Mouse (Mus musculus): ENCODE results near the gene Zfp609. TPM values are rescaled to one million over a fixed set of nuclear protein-coding genes. Genes with fewer than 3 reads are reported as not detected.

The Zfp609 gene
- polyA plus RNA-seq, 1 experiment from 2014 or later: 7.8 TPM

DNA sequence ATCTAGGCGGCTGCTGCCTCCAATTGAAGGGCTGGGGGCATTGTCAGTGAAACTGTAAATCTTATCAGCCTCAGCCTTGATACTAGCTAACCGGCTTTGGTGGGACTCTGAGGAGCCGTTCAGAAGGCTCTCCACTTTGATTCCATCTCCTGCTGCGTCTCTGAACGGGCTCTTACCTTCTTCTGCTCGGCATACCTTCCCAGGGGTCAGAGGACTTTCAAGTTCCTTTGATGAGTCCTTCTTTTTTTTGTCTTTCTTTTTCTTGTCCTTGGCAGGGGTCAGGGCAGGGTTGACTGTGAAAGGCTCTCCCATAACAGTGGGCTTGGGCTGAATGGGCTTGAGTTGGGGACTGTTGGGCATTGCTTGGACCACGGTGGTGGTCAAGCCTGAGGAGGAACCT lies 124.1 kb downstream of the Zfp609 start:
- Histone ChIP-seq H3K4me2 (ENCODE audit: low read length) (no peak overlapping the region), H3K27me3 (replicated peaks; ENCODE audit: control insufficient read depth, insufficient read depth, low read length) (no peaks in the 10 kb centered on the region), H3K36me3 (ENCODE audit: control insufficient read depth, insufficient read depth, low read length) (peaks cover 63% of the 10 kb centered on the region), H3K4me3 (ENCODE audit: low read depth, low read length) (no peak overlapping the region), H3K27ac (ENCODE audit: low read depth) (no peak overlapping the region), H3K9me3 (ENCODE audit: control insufficient read depth, low read length) (no peaks in the 10 kb centered on the region), H3K4me1 (replicated peaks; ENCODE audit: control insufficient read depth, insufficient read depth, low read length) (no peaks in the 10 kb centered on the region), H3K9ac (ENCODE audit: low read length) (no peak overlapping the region)
- 89% methylated on average over 7 of the region's 7 CpGs for WGBS
- DNase-seq (ENCODE audit: low spot score) (no peak), ATAC-seq (replicated peaks; ENCODE audit: low FRiP score, low TSS enrichment, low read depth) (no peak)

DNA sequence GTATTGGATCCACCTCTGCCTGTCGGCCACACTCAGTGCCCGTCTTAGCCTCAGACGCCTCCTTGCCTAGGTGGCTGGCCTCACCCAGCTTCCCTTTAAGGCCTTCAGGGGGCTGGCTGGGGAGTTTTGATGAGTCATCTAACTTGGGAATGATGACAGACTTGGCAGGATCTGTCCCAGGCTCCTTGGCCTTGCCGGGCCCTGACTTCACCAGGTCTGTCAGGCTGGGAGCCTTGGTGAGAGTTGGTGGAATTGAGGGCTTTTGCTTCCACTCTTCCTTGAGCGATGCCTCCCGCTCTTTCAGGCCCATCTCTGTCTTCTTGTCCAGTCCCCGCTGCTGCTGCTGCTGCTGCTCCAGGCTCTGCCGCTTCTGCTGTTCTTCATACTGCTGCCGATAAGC lies 125.1 kb downstream of the Zfp609 start:
- Histone ChIP-seq H3K9ac (ENCODE audit: low read length) (no peak overlapping the region), H3K9me3 (ENCODE audit: control insufficient read depth, low read length) (no peaks in the 10 kb centered on the region), H3K4me3 (ENCODE audit: low read depth, low read length) (no peak overlapping the region), H3K4me1 (replicated peaks; ENCODE audit: control insufficient read depth, insufficient read depth, low read length) (no peaks in the 10 kb centered on the region), H3K27me3 (replicated peaks; ENCODE audit: control insufficient read depth, insufficient read depth, low read length) (no peaks in the 10 kb centered on the region), H3K36me3 (ENCODE audit: control insufficient read depth, insufficient read depth, low read length) (peaks cover 73% of the 10 kb centered on the region), H3K4me2 (ENCODE audit: low read length) (no peak overlapping the region), H3K27ac (ENCODE audit: low read depth) (no peak overlapping the region)
- 90% methylated on average over 9 of the region's 9 CpGs for WGBS
- ATAC-seq (replicated peaks; ENCODE audit: low FRiP score, low TSS enrichment, low read depth) (no peak), DNase-seq (ENCODE audit: low spot score) (no peak)

DNA sequence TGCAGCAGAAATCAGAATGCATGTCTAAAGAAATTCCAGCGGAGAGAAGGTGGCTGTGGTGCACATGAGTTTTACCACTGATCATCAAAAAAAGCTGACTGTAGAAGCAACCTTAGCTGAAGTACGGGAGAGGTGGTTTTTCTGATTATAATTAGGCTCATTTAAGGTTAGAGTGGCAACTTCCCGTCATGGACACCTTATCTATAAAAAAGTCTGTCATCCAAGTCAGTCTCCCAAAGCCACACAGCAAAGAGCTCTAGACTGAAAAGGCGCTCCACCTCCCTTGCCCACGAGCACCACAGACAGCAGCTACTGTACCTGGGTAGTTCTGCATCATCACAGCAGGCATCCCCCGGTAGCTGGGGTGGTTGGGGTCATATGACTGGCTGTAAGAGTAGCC lies 126.9 kb downstream of the Zfp609 start:
- Histone ChIP-seq H3K4me2 (ENCODE audit: low read length) (no peak overlapping the region), H3K27me3 (replicated peaks; ENCODE audit: control insufficient read depth, insufficient read depth, low read length) (no peaks in the 10 kb centered on the region), H3K27ac (ENCODE audit: low read depth) (no peak overlapping the region), H3K9ac (ENCODE audit: low read length) (no peak overlapping the region), H3K4me3 (ENCODE audit: low read depth, low read length) (no peak overlapping the region), H3K4me1 (replicated peaks; ENCODE audit: control insufficient read depth, insufficient read depth, low read length) (no peaks in the 10 kb centered on the region), H3K9me3 (ENCODE audit: control insufficient read depth, low read length) (no peaks in the 10 kb centered on the region), H3K36me3 (ENCODE audit: control insufficient read depth, insufficient read depth, low read length) (peaks cover 88% of the 10 kb centered on the region)
- DNase-seq (ENCODE audit: low spot score) (no peak), ATAC-seq (replicated peaks; ENCODE audit: low FRiP score, low TSS enrichment, low read depth) (no peak)
- 88% methylated on average over 6 of the region's 6 CpGs for WGBS

DNA sequence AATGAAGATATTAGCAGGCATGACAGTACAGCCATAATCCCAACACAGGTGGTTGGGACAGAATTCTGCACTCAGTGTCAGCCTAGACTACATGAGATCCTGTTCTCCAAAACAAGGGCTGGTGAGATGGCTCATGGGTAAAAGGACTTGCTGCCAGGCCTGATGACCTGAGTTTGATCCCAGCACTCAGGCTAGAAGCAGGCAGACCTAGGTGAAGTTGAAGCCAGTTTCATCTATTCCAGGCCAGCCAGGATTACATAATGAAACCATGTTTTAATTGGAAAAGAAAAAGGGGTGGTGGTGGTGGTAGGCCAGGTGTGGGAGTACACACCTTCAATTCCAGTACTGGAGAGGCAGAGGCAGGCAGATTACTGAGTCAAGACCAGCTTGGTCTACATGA lies 129.4 kb downstream of the Zfp609 start:
- Histone ChIP-seq H3K4me3 (ENCODE audit: low read depth, low read length) (no peak overlapping the region), H3K36me3 (ENCODE audit: control insufficient read depth, insufficient read depth, low read length) (peaks cover 97% of the 10 kb centered on the region), H3K9ac (ENCODE audit: low read length) (no peak overlapping the region), H3K27me3 (replicated peaks; ENCODE audit: control insufficient read depth, insufficient read depth, low read length) (no peaks in the 10 kb centered on the region), H3K27ac (ENCODE audit: low read depth) (no peak overlapping the region), H3K4me2 (ENCODE audit: low read length) (no peak overlapping the region), H3K4me1 (replicated peaks; ENCODE audit: control insufficient read depth, insufficient read depth, low read length) (no peaks in the 10 kb centered on the region), H3K9me3 (ENCODE audit: control insufficient read depth, low read length) (no peaks in the 10 kb centered on the region)
- DNase-seq (ENCODE audit: low spot score) (no peak), ATAC-seq (replicated peaks; ENCODE audit: low FRiP score, low TSS enrichment, low read depth) (no peak)

- no peak for DNase-seq (ENCODE audit: low spot score)
- no peaks in the 10 kb centered on the region for H3K27me3 ChIP-seq (replicated peaks; ENCODE audit: control insufficient read depth, insufficient read depth, low read length)
- WGBS: 90% methylated on average over 7 of the region's 7 CpGs
- no peaks in the 10 kb centered on the region for H3K4me1 ChIP-seq (replicated peaks; ENCODE audit: control insufficient read depth, insufficient read depth, low read length)
- H3K4me3 ChIP-seq (ENCODE audit: low read depth, low read length): no peak overlapping the region
- H3K9ac ChIP-seq (ENCODE audit: low read length): no peak overlapping the region
- ATAC-seq (replicated peaks; ENCODE audit: low FRiP score, low TSS enrichment, low read depth): no peak
- no peak overlapping the region for H3K4me2 ChIP-seq (ENCODE audit: low read length)
- H3K27ac ChIP-seq (ENCODE audit: low read depth): no peak overlapping the region
- peaks cover 97% of the 10 kb centered on the region for H3K36me3 ChIP-seq (ENCODE audit: control insufficient read depth, insufficient read depth, low read length)
- H3K9me3 ChIP-seq (ENCODE audit: control insufficient read depth, low read length): no peaks in the 10 kb centered on the region
Observed at GRCm38 (mm10) chr9:65697356-65697755, 130.0 kb downstream of the Zfp609 start.

DNA sequence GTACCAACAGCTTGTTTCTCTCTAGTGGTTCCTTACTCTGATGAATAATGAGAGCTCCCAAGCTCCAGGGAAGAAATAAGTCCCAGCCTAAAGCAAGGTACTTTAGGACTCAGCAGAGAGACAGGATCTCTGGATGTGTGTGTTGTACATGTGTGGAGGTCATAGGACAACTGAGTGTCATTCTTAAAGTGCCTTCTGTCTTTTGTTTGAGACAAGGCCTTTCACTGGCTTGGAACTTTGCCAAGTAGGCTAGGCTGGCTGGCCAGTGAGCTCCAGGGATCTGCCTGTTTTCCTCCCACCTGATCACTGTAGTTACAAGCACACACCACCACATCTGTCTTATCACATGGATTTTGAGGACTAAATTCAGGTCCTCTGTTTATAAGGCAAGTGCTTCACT lies 131.0 kb downstream of the Zfp609 start:
- Histone ChIP-seq H3K4me2 (ENCODE audit: low read length) (no peak overlapping the region), H3K27me3 (replicated peaks; ENCODE audit: control insufficient read depth, insufficient read depth, low read length) (no peaks in the 10 kb centered on the region), H3K36me3 (ENCODE audit: control insufficient read depth, insufficient read depth, low read length) (peaks cover 90% of the 10 kb centered on the region), H3K4me1 (replicated peaks; ENCODE audit: control insufficient read depth, insufficient read depth, low read length) (no peaks in the 10 kb centered on the region), H3K9me3 (ENCODE audit: control insufficient read depth, low read length) (no peaks in the 10 kb centered on the region), H3K9ac (ENCODE audit: low read length) (no peak overlapping the region), H3K4me3 (ENCODE audit: low read depth, low read length) (no peak overlapping the region), H3K27ac (ENCODE audit: low read depth) (no peak overlapping the region)
- ATAC-seq (replicated peaks; ENCODE audit: low FRiP score, low TSS enrichment, low read depth) (no peak), DNase-seq (ENCODE audit: low spot score) (no peak)

- 58% methylated on average over 3 of the region's 3 CpGs for WGBS
- H3K4me2 ChIP-seq (ENCODE audit: low read length): no peak overlapping the region
- H3K27me3 ChIP-seq (replicated peaks; ENCODE audit: control insufficient read depth, insufficient read depth, low read length): no peaks in the 10 kb centered on the region
- no peaks in the 10 kb centered on the region for H3K4me1 ChIP-seq (replicated peaks; ENCODE audit: control insufficient read depth, insufficient read depth, low read length)
- no peak for DNase-seq (ENCODE audit: low spot score)
- peaks cover 88% of the 10 kb centered on the region for H3K36me3 ChIP-seq (ENCODE audit: control insufficient read depth, insufficient read depth, low read length)
- H3K4me3 ChIP-seq (ENCODE audit: low read depth, low read length): no peak overlapping the region
- no peak overlapping the region for H3K9ac ChIP-seq (ENCODE audit: low read length)
- no peak for ATAC-seq (replicated peaks; ENCODE audit: low FRiP score, low TSS enrichment, low read depth)
- no peaks in the 10 kb centered on the region for H3K9me3 ChIP-seq (ENCODE audit: control insufficient read depth, low read length)
- no peak overlapping the region for H3K27ac ChIP-seq (ENCODE audit: low read depth)
Observed at GRCm38 (mm10) chr9:65695646-65696045, 131.7 kb downstream of the Zfp609 start.

- Histone ChIP-seq H3K4me1 (replicated peaks; ENCODE audit: control insufficient read depth, insufficient read depth, low read length) (no peaks in the 10 kb centered on the region), H3K27me3 (replicated peaks; ENCODE audit: control insufficient read depth, insufficient read depth, low read length) (no peaks in the 10 kb centered on the region), H3K4me2 (ENCODE audit: low read length) (no peak overlapping the region), H3K9ac (ENCODE audit: low read length) (no peak overlapping the region), H3K9me3 (ENCODE audit: control insufficient read depth, low read length) (no peaks in the 10 kb centered on the region), H3K27ac (ENCODE audit: low read depth) (0 out of 2 replicates have a peak overlapping the region, but pooled peaks have one; percentile 16), H3K36me3 (ENCODE audit: control insufficient read depth, insufficient read depth, low read length) (peaks cover 79% of the 10 kb centered on the region), H3K4me3 (ENCODE audit: low read depth, low read length) (no peak overlapping the region)
- ATAC-seq (replicated peaks; ENCODE audit: low FRiP score, low TSS enrichment, low read depth) (peak; percentile 29; the same call in 1 of the 2 replicates), DNase-seq (ENCODE audit: low spot score) (no peak)
- 37% methylated on average over 5 of the region's 5 CpGs for WGBS
Observed at GRCm38 (mm10) chr9:65692959-65693603, 134.3 kb downstream of the Zfp609 start.

DNA sequence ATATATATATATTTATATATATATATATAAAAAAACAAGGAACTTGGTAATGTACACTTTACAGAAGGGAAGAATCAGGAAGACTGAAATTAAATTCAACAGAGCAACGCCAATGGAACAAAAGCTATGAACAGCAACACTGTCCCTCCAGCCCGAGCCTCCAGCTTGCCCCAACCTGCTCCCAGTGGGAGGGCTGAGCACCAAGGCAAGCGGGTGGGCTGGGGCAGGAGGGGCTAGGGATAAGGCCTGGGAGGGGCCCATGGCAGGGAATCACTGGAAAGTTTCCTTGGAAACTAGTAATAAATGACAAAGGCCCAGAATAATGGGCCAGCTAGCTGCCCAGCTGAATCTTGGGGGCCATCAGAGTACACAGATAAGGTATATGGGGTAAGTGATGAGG lies 134.9 kb downstream of the Zfp609 start:
- peaks cover 79% of the 10 kb centered on the region for H3K36me3 ChIP-seq (ENCODE audit: control insufficient read depth, insufficient read depth, low read length)
- no peaks in the 10 kb centered on the region for H3K4me1 ChIP-seq (replicated peaks; ENCODE audit: control insufficient read depth, insufficient read depth, low read length)
- DNase-seq (ENCODE audit: low spot score): no peak
- H3K27me3 ChIP-seq (replicated peaks; ENCODE audit: control insufficient read depth, insufficient read depth, low read length): no peaks in the 10 kb centered on the region
- H3K4me2 ChIP-seq (ENCODE audit: low read length): no peak overlapping the region
- H3K4me3 ChIP-seq (ENCODE audit: low read depth, low read length): no peak overlapping the region
- ATAC-seq (replicated peaks; ENCODE audit: low FRiP score, low TSS enrichment, low read depth): 0 out of 2 replicates have a peak, but pooled peaks have one; percentile 51
- no peak overlapping the region for H3K9ac ChIP-seq (ENCODE audit: low read length)
- H3K27ac ChIP-seq (ENCODE audit: low read depth): 0 out of 2 replicates have a peak overlapping the region, but pooled peaks have one; percentile 16
- WGBS: 58% methylated on average over 3 of the region's 3 CpGs
- H3K9me3 ChIP-seq (ENCODE audit: control insufficient read depth, low read length): no peaks in the 10 kb centered on the region
